24 mouse cellular contexts compared by ENCODE assay signal in genomic region chr17:66762716-66763115, GRCm38 (mm10).
DNase-seq lines count a peak whose midpoint lies in the region; ATAC-seq and TF ChIP-seq lines count a peak whose summit lies in the region.
"Had no signal": no experiment of that assay in that cellular context is flagged by ENCODE, and none has a peak within 500 bp of the region (broad histone marks: within the 10 kb centered on the region; RNA-seq: fewer than 3 reads in every experiment).

No protein-coding gene starts in this region.

- H3K36me3 ChIP-seq in kidney, embryonic 14.5 days (ENCODE audit: control insufficient read depth, insufficient read depth, low read length): no peaks in the 10 kb centered on the region
- 0 out of 2 replicates have a peak, but pooled peaks cover 4% of the 10 kb centered on the region for H3K36me3 ChIP-seq in kidney, embryonic 16.5 days (ENCODE audit: insufficient read depth, low read length)
- no peaks in the 10 kb centered on the region; the same call in 1 of the 2 replicates for H3K36me3 ChIP-seq in kidney, adult 2 months (ENCODE audit: control insufficient read depth, insufficient read depth, low read length)
- no peaks in the 10 kb centered on the region for H3K36me3 ChIP-seq in neural tube, embryonic 13.5 days
- H3K36me3 ChIP-seq in neural tube, embryonic 15.5 days: no peaks in the 10 kb centered on the region
- H3K36me3 ChIP-seq: embryonic facial prominence, embryonic 15.5 days had no signal

- H3K4me3 ChIP-seq in kidney, embryonic 14.5 days (ENCODE audit: low read length): no peak overlapping the region
- no peak overlapping the region for H3K4me3 ChIP-seq in kidney, embryonic 16.5 days (ENCODE audit: low read length)
- no peak overlapping the region for H3K4me3 ChIP-seq in kidney, adult 2 months (ENCODE audit: insufficient read depth, low read depth, low read length)
- H3K4me3 ChIP-seq in neural tube, embryonic 13.5 days: no peak overlapping the region
- no peak overlapping the region for H3K4me3 ChIP-seq in neural tube, embryonic 15.5 days (replicated peaks)
- H3K4me3 ChIP-seq: embryonic facial prominence, embryonic 13.5 days; embryonic facial prominence, embryonic 15.5 days; erythroblast, embryonic 14.5 days; forebrain, embryonic 10.5 days; forebrain, embryonic 13.5 days had no signal

- no peak overlapping the region for H3K4me2 ChIP-seq in kidney, embryonic 14.5 days (replicated peaks; ENCODE audit: low read depth, low read length)
- no peak overlapping the region for H3K4me2 ChIP-seq in kidney, embryonic 16.5 days (replicated peaks; ENCODE audit: low read depth, low read length)
- H3K4me2 ChIP-seq in neural tube, embryonic 13.5 days: no peak overlapping the region
- H3K4me2 ChIP-seq in neural tube, embryonic 15.5 days: no peak overlapping the region
- H3K4me2 ChIP-seq: embryonic facial prominence, embryonic 15.5 days had no signal

- no peak for TF ChIP-seq CTCF in kidney, adult 2 months (conservative IDR thresholded peaks at IDR 0.05; ENCODE audit: insufficient read depth, insufficient read length, low read depth, low read length)

- ATAC-seq in kidney, embryonic 14.5 days (ENCODE audit: low FRiP score, low TSS enrichment): 0 out of 2 replicates have a peak, but pooled peaks have one; percentile 40
- 0 out of 2 replicates have a peak, but pooled peaks have one; percentile 23 for ATAC-seq in kidney, embryonic 16.5 days (ENCODE audit: low FRiP score, low TSS enrichment)
- peak; percentile 38; the same call in 1 of the 2 replicates for ATAC-seq in neural tube, embryonic 13.5 days (ENCODE audit: low read depth)
- no peak for ATAC-seq in neural tube, embryonic 15.5 days (ENCODE audit: low FRiP score)
- ATAC-seq: forebrain, embryonic 13.5 days; forebrain, embryonic 16.5 days had no signal

- DNase-seq in heart, adult 11 months: peak; percentile 65
- DNase-seq in heart, postnatal 36 days: no peak
- DNase-seq in kidney, adult 11 months: no peak
- no peak for DNase-seq in kidney, adult 2 months
- DNase-seq: adrenal gland, adult 2 months; adrenal gland, postnatal 10 days; adrenal gland, postnatal 25 days; cerebellum, adult 11 months; cerebellum, adult 18-20 months; cerebellum, adult 8-10 months; cerebellum, adult 9-11 months; cerebellum, postnatal 14 days; cerebellum, postnatal 36 days; embryo, embryonic 11 days had no signal

- intact Hi-C loops in heart, postnatal 36 days (cut with DNase I): no loop called here

- 41% methylated on average over 10 of the region's 10 CpGs for WGBS in kidney, embryonic 14.5 days
- 41% methylated on average over 10 of the region's 10 CpGs for WGBS in kidney, embryonic 16.5 days
- 54% methylated on average over 10 of the region's 10 CpGs for WGBS in kidney, adult 2 months
- WGBS in neural tube, embryonic 13.5 days: 83% methylated on average over 10 of the region's 10 CpGs
- 77% methylated on average over 10 of the region's 10 CpGs for WGBS in neural tube, embryonic 15.5 days

- TF ChIP-seq POLR2A in kidney, adult 2 months (IDR thresholded peaks at IDR 0.05; ENCODE audit: low read depth, low read length): no peak

- no peaks in the 10 kb centered on the region for H3K27me3 ChIP-seq in kidney, embryonic 14.5 days (ENCODE audit: control insufficient read depth, insufficient read depth, low read length)
- H3K27me3 ChIP-seq in kidney, embryonic 16.5 days (ENCODE audit: insufficient read depth, low read length): no peaks in the 10 kb centered on the region
- H3K27me3 ChIP-seq in kidney, adult 2 months (replicated peaks; ENCODE audit: control insufficient read depth, insufficient read depth, low read length): no peaks in the 10 kb centered on the region
- no peaks in the 10 kb centered on the region for H3K27me3 ChIP-seq in neural tube, embryonic 13.5 days
- no peaks in the 10 kb centered on the region for H3K27me3 ChIP-seq in neural tube, embryonic 15.5 days (replicated peaks)
- H3K27me3 ChIP-seq: embryonic facial prominence, embryonic 13.5 days; embryonic facial prominence, embryonic 15.5 days; forebrain, embryonic 13.5 days had no signal

- peaks cover 21% of the 10 kb centered on the region for H3K4me1 ChIP-seq in kidney, embryonic 14.5 days (ENCODE audit: control insufficient read depth, insufficient read depth, low read length)
- peaks cover 26% of the 10 kb centered on the region for H3K4me1 ChIP-seq in kidney, embryonic 16.5 days (ENCODE audit: insufficient read depth, low read length)
- H3K4me1 ChIP-seq in kidney, adult 2 months (ENCODE audit: control insufficient read depth, insufficient read depth, low read length): no peaks in the 10 kb centered on the region
- peaks cover 26% of the 10 kb centered on the region for H3K4me1 ChIP-seq in neural tube, embryonic 13.5 days (replicated peaks)
- peaks cover 15% of the 10 kb centered on the region for H3K4me1 ChIP-seq in neural tube, embryonic 15.5 days

- no peak overlapping the region for H3K9ac ChIP-seq in kidney, embryonic 14.5 days (ENCODE audit: low read depth, low read length)
- no peak overlapping the region for H3K9ac ChIP-seq in kidney, embryonic 16.5 days (replicated peaks; ENCODE audit: low read length)
- H3K9ac ChIP-seq in neural tube, embryonic 13.5 days: no peak overlapping the region
- H3K9ac ChIP-seq in neural tube, embryonic 15.5 days (replicated peaks): no peak overlapping the region
- H3K9ac ChIP-seq: embryonic facial prominence, embryonic 13.5 days; embryonic facial prominence, embryonic 15.5 days; forebrain, embryonic 13.5 days had no signal

- no peaks in the 10 kb centered on the region for H3K9me3 ChIP-seq in kidney, embryonic 14.5 days (ENCODE audit: control insufficient read depth, low read length)
- H3K9me3 ChIP-seq in kidney, embryonic 16.5 days (ENCODE audit: low read length): no peaks in the 10 kb centered on the region
- no peaks in the 10 kb centered on the region for H3K9me3 ChIP-seq in neural tube, embryonic 13.5 days
- H3K9me3 ChIP-seq in neural tube, embryonic 15.5 days (replicated peaks): no peaks in the 10 kb centered on the region
- H3K9me3 ChIP-seq: embryonic facial prominence, embryonic 13.5 days; embryonic facial prominence, embryonic 15.5 days; forebrain, embryonic 10.5 days; forebrain, embryonic 13.5 days had no signal

- H3K27ac ChIP-seq in kidney, embryonic 14.5 days (ENCODE audit: low read depth, low read length): no peak overlapping the region
- H3K27ac ChIP-seq in kidney, embryonic 16.5 days (ENCODE audit: low read length): peak overlapping the region; percentile 9; the same call in 1 of the 2 replicates
- H3K27ac ChIP-seq in kidney, adult 2 months (ENCODE audit: insufficient read depth, low read depth, low read length): no peak overlapping the region
- H3K27ac ChIP-seq in neural tube, embryonic 13.5 days (replicated peaks): no peak overlapping the region
- H3K27ac ChIP-seq in neural tube, embryonic 15.5 days (replicated peaks): no peak overlapping the region
- H3K27ac ChIP-seq: embryonic facial prominence, embryonic 13.5 days; embryonic facial prominence, embryonic 15.5 days; forebrain, embryonic 13.5 days had no signal
